Mouse (Mus musculus): Measurements from ENCODE around the gene Tpd52l2.

Tpd52l2 gene

DNA sequence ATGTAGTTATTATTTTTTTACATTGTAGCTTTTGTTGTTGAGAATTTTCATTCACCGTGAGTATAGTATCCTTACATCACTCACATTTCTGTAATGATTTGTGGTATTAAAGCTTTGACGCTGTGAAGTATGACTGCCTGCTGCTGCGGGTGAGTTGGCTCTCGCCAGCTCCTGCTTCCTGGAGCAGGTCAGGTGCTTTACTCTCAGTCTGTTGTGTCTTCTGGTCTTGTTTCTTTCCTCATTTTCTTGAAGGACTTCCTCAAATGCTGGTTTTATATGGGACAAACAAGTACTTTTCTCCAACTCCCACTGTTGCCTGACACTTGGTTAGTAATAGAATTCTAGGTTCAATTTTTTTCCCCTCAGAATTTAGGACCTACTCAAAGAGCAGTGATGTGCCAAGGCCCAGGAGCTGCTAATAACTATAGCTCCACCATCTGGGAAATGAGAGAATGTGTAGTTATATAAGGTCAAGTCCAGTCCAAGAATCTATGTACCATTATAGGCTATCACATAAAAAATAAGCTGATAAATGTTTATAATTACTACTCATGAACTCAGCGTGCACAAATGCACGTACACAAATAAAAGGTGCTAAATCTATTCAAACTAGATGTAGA is 44.9 kb downstream of the Tpd52l2 start:
- no peak for DNase-seq

DNA sequence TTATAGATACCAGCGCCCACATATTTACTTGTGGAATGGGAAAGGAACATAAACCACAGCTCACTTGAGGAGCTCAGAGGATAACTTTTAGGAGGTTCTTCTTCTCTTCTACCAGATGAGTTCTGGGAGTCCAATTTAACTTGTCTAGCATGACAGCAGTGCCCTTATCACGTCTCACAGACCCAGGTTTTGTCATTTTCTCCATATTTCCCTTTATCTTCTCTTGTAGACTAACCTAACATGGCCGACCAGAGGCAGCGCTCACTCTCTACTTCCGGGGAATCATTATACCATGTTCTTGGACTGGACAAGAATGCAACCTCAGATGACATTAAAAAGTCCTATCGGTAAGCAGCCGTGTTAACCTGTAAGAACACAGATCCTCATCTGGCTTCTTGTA is 49.2 kb downstream of the Tpd52l2 start:
- DNase-seq = no peak

DNA sequence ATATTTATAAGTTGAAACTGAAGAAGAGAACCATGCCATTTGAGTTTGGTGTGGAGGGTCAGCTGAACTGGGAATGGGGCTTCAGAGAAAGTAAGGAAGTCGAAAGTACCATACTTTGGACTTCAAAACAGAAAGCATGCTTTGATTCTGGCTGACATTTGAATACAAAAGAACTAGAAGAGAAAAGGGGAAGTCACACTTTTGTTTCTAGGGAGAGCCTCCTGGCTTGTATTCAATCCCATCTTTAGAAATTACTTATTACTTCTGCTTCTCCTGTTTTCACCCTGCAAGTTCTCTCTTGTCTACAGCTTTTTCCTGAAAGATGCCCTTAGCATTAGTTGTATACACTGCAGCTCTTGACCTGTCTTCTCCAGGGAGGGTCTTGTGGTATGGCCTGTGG is 51.3 kb downstream of the Tpd52l2 start:
- no peak for DNase-seq

DNA sequence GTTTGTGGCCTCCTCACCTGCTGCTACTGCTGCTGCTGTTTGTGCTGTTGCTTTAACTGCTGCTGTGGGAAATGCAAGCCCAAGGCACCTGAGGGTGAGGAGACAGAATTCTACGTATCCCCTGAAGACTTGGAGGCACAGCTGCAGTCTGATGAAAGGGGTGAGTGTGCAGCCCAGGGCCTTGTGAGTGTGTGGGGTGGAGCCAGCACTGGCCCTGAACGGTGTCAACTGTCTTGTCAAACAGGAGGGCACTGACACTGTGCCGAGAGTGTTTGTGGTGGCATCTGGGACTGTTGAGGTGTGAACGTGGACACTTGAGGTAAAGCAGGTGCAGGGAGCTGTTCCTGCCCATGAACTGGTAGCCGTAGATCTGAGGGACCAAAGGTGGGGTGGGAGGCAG is 51.7 kb downstream of the Tpd52l2 start:
- DNase-seq = no peak

DNA sequence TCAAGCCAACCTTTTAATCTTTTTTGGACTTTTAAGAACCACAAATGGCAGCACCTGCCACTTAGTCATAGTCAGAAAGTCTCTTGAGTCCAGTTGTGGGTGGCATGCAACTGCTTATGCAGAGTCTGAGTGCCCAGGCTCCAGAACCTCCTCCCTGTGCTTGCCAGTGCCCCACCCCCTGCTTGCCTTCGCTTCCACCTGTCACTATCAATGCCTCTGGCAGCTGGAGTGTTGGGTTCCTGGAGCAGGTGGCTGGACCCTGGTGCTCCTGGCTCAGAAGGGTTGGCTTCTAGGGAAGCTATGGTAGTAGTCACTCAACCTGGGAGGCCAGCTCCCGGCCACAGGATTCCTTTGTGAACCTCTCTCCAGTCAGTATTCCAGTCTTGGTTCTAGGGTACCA is 53.3 kb downstream of the Tpd52l2 start:
- no peak for DNase-seq

DNA sequence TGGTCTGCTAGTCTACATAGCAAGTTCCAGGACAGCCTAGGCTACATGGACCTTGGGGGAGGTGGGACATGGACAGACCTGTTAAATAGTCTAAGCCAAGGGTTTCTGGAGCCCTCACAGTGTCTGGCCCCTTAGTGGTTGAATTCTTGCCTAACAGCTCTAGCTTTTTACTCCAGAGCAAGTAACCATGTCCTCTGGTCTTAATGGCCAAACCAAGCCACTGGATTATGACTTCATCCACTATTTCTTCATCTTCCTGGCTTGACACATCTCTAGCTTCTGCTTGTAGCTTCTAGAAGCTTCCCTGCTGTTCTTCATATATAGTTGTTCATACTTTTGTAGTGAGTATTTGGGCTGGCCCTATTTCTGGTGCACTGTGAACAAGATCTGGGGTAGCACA is 56.8 kb downstream of the Tpd52l2 start:
- no peak for DNase-seq

DNA sequence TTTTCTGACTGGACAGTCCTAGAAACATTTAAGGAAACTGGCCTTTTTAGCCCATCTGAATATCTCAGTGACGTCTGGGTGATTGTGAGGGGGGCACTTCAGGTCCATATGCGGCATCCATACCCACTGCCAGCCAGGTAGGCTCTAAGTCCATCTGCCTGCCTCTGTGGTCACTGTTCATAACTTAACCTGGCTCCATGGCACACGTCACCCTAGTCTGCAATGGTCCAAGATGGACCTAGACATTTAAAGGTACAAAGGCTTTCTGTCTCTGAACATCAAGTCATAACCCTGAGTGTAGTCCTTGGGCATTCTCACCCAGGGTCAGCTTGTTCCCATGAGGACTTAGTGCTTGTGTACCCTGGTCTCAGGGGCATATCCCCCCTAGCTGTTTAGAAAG is 70.4 kb downstream of the Tpd52l2 start:
- DNase-seq = no peak
